ENCODE assay signal across 8 mouse cellular contexts in the genomic region with DNA sequence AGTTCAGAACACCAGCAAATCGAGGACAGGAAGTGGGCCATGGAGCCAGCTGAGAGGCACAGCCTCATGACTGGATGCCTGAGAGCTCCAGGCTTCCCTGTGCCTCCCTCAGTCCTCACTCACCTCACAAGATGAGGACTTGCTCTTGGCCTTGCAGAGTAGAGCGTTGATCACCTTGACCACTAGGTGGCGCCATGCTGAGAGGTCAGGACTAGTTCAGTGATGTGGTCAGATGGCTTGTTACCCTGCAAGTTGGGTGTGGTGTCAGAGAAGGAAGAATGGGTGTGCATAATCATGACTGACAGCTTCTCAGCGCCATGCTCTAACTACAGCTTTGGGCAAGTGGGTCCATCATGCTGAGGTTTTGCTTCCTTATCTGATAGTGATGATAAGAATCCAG. TPM values are rescaled to one million over a fixed set of nuclear protein-coding genes. Genes with fewer than 3 reads are reported as not detected.
A peak's percentile ranks its signal among the peaks of the same experiment; 100 is the strongest.
DNase-seq lines count a peak whose midpoint lies in the region; TF ChIP-seq lines count a peak whose summit lies in the region.

No protein-coding gene starts in this region.

- no peaks in the 10 kb centered on the region for H3K27me3 ChIP-seq in testis, adult 2 months (ENCODE audit: control insufficient read depth, insufficient read depth, low read length)

- TF ChIP-seq CTCF in cortical plate, adult 2 months (IDR thresholded peaks at IDR 0.05; ENCODE audit: extremely low read depth, insufficient read depth, low read length) = peak; percentile 48
- peak; percentile 99 for TF ChIP-seq CTCF in testis, adult 2 months (IDR thresholded peaks at IDR 0.05; ENCODE audit: control insufficient read depth, insufficient read depth, insufficient replicate concordance, low read depth, low read length)

- no peak overlapping the region for H3K4me3 ChIP-seq in cortical plate, adult 2 months (ENCODE audit: insufficient read depth, low read length)
- H3K4me3 ChIP-seq in testis, adult 2 months (ENCODE audit: control insufficient read depth, low read depth, low read length) = no peak overlapping the region

- no peaks in the 10 kb centered on the region for H3K36me3 ChIP-seq in testis, adult 2 months (ENCODE audit: control insufficient read depth, insufficient read depth, low read length)

- H3K27ac ChIP-seq in cortical plate, adult 2 months (ENCODE audit: insufficient read depth, low read length) = no peak overlapping the region
- no peak overlapping the region for H3K27ac ChIP-seq in testis, adult 2 months (ENCODE audit: control insufficient read depth, insufficient read depth, low read depth, low read length)

- TF ChIP-seq POLR2A in cortical plate, adult 2 months (IDR thresholded peaks at IDR 0.05; ENCODE audit: extremely low read depth, insufficient read depth, low read length) = no peak
- TF ChIP-seq POLR2A in testis, adult 2 months (IDR thresholded peaks at IDR 0.05; ENCODE audit: control insufficient read depth, low read depth, low read length) = no peak

- DNase-seq in adrenal gland, postnatal 10 days = peak; percentile 43
- no peak for DNase-seq in adrenal gland, adult 8-10 months
- DNase-seq in kidney, postnatal 4 days = peak; percentile 57 to 65
- no peak for DNase-seq in kidney, adult 11 months
- DNase-seq in lung, postnatal 4 days = peak; percentile 29 to 48
- no peak for DNase-seq in right cerebral cortex, adult 18-20 months

- H3K4me1 ChIP-seq in cortical plate, adult 2 months (ENCODE audit: control insufficient read depth, insufficient read depth, low read length) = no peaks in the 10 kb centered on the region
- peaks cover 2% of the 10 kb centered on the region; the same call in 1 of the 2 replicates for H3K4me1 ChIP-seq in testis, adult 2 months (ENCODE audit: control insufficient read depth, insufficient read depth, low read length)

RNA-seq across cellular contexts. Expression of a gene that starts 5.2 kb away (rescaled TPM):
- under 1 TPM; 0.79 to 0.99 TPM for total RNA-seq in adrenal gland, postnatal 10 days (2021)
- total RNA-seq in adrenal gland, adult 8-10 months (2022) = under 1 TPM; 0.15 to 0.23 (median 0.20) TPM
- polyA plus RNA-seq in cortical plate, adult 2 months (2012; rRNA removed) = 0.85 and 0.90 TPM in 2 replicates
- 203 and 232 TPM in 2 replicates for polyA plus RNA-seq in testis, adult 2 months (2012; rRNA removed)

RNA-seq across cellular contexts. Expression of a gene that starts 35.3 kb away (rescaled TPM):
- 100 to 1,000 TPM; 116 to 124 TPM for total RNA-seq in adrenal gland, postnatal 10 days (2021)
- total RNA-seq in adrenal gland, adult 8-10 months (2022) = 10 to 100 TPM; 19.3 to 32.5 (median 28.6) TPM
- polyA plus RNA-seq in cortical plate, adult 2 months (2012; rRNA removed) = 61.1 and 63.8 TPM in 2 replicates
- polyA plus RNA-seq in testis, adult 2 months (2012; rRNA removed) = 2.1 and 3.7 TPM in 2 replicates

RNA-seq across cellular contexts. Expression of a gene that starts 52.6 kb away (rescaled TPM):
- not detected for total RNA-seq in adrenal gland, postnatal 10 days (2021)
- not detected for total RNA-seq in adrenal gland, adult 8-10 months (2022)
- polyA plus RNA-seq in cortical plate, adult 2 months (2012; rRNA removed) = 0.13 TPM in 1 of 2 replicates, not detected in the other
- not detected in 2 replicates for polyA plus RNA-seq in testis, adult 2 months (2012; rRNA removed)

Comparison
In these comparisons a context has a peak if more than half of its experiments do, and no peak if none do; other contexts are left out.
1. DNase-seq: peak in adrenal gland, postnatal 10 days (single experiment), kidney, postnatal 4 days (2 of 2) and lung, postnatal 4 days (2 of 2); none in adrenal gland, adult 8-10 months (single experiment), kidney, adult 11 months (single experiment) and right cerebral cortex, adult 18-20 months (single experiment).